Mouse (Mus musculus): ENCODE measurements around the gene Cdr2. TPM values are rescaled to one million over a fixed set of nuclear protein-coding genes. Genes with fewer than 3 reads are reported as not detected.

Gene Cdr2
- total RNA-seq (2023) = 1 to 10 TPM; 4.0 to 4.1 TPM

DNA sequence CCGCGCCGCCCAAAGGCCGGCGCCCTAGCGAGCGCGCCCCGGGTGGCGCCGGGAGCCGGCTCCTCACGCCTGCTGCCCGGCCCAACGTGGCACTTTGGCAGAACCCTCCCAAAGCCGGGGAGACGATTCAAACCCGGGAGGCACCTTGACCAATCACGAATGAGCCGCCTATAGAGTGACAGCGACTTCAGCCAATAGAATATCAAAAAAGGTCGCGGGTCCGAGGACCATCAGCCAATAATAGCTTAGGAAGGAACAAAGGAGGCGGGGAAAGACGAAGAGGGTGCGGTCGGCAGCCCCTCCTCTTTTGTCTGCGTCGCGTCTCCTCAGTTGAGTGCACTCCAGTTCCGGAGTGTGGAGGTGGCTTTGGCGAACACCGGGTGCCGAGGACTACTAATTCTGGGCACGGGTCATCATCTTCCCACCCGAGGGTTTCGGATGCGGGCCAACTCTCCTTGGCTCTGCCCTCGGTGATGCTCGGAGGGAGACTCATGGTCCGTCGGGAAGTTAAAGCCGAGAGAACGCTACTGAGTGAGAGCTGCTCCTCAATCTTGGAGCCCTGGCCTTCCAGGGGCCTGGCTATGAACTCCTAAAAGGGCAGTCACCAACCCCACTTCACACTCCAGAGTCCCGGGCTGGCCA, at the start of gene Cdr2, which contains the start of gene Mfsd13b:
Gene Cdr2, minus strand, starts transcription at position 113 of the 642 bp plus-strand sequence.
Gene Mfsd13b, plus strand, starts transcription at position 310 of the 642 bp plus-strand sequence.

GRCm38 (mm10) chr7:120917592-120918461, 64.3 kb downstream of the Cdr2 start, which contains the start of gene Polr3e:
Gene Polr3e (plus strand): TSS chr7:120917744.

Other genes starting within 250 kb of the Cdr2 start
- not detected for gene Vwa3a, start 243.0 kb downstream of the Cdr2 start, total RNA-seq (2023)
- not detected for gene Gm5737, start 169.9 kb downstream of the Cdr2 start, total RNA-seq (2023)
- gene Eef2k, start 139.5 kb downstream of the Cdr2 start, total RNA-seq (2023) = 10 to 100 TPM; 22.5 to 28.3 TPM
- gene Polr3e, start 64.6 kb downstream of the Cdr2 start, total RNA-seq (2023) = 10 to 100 TPM; 39.0 to 44.5 TPM
- not detected for gene Mfsd13b, start 197 bp upstream of the Cdr2 start, total RNA-seq (2023)
- 10 to 100 TPM; 21.1 to 23.3 TPM for gene Mettl9, start 52.1 kb upstream of the Cdr2 start, total RNA-seq (2023)
- under 1 TPM in 1 of 2 experiments, not detected in 1; 0.81 TPM for gene Igsf6, start 92.3 kb upstream of the Cdr2 start, total RNA-seq (2023)
- gene Otoa, start 99.3 kb upstream of the Cdr2 start, total RNA-seq (2023) = 1 to 10 TPM; 2.7 to 3.0 TPM